Mouse (Mus musculus) forebrain, embryonic 15.5 days (tissue): ENCODE measurements around the gene Rapgef5. TPM values are rescaled to one million over a fixed set of nuclear protein-coding genes. Genes with fewer than 3 reads are reported as not detected.

Experiments used
- ATAC-seq: fragments of 200-750 bp; cut with Nextera tagmentation; replicated peaks from 2 replicates; pipeline ENCODE4 v1.8.0; 2017; ENCODE audit warnings: mild to moderate bottlenecking, moderate TSS enrichment, moderate library complexity
- H3K27ac ChIP-seq: fragments of 300-500 bp; sonication (generic); replicated peaks from 2 replicates; pipeline ENCODE4 v1.5.1; 2015; ENCODE audit warnings: mild to moderate bottlenecking, inconsistent platforms
- H3K27me3 ChIP-seq: fragments of 300-500 bp; sonication (generic); 2 replicates; pipeline ENCODE4 v1.6.1; 2015; ENCODE audit warnings: inconsistent platforms
- H3K36me3 ChIP-seq: fragments of 300-500 bp; sonication (generic); 2 replicates; pipeline ENCODE4 v1.6.1; 2015; ENCODE audit warnings: mild to moderate bottlenecking, inconsistent platforms
- H3K4me1 ChIP-seq: fragments of 300-500 bp; sonication (generic); 2 replicates; pipeline ENCODE4 v1.6.1; 2015; ENCODE audit warnings: inconsistent platforms
- H3K4me2 ChIP-seq: fragments of 300-500 bp; sonication (generic); replicated peaks from 2 replicates; pipeline ENCODE4 v1.6.1; 2015; ENCODE audit warnings: mild to moderate bottlenecking, inconsistent platforms
- H3K4me3 ChIP-seq: fragments of 300-500 bp; sonication (generic); 2 replicates; pipeline ENCODE4 v1.5.1; 2015; ENCODE audit warnings: mild to moderate bottlenecking, inconsistent platforms
- H3K9ac ChIP-seq: fragments of 300-500 bp; sonication (generic); replicated peaks from 2 replicates; pipeline ENCODE4 v1.6.1; 2015; ENCODE audit warnings: mild to moderate bottlenecking, inconsistent platforms
- H3K9me3 ChIP-seq: fragments of 300-500 bp; sonication (generic); 2 replicates; pipeline ENCODE4 v1.6.1; 2016; ENCODE audit warnings: inconsistent platforms
- WGBS: fragments of 180-500 bp; shearing (Covaris S2); methylation state at CpG from one replicate; pipeline ENCODE4 v1.1.7; 2015; ENCODE audit warnings: mixed read lengths; 5-methylcytosine and 5-hydroxymethylcytosine counted together
- polyA plus RNA-seq: library from polyadenylated mRNA; unstranded; fragments of >200 nt; fragmentation: Nextera tagmentation; extraction: Ambion mirVana; gene quantifications from 2 replicates; pipeline ENCODE4 v1.2.1, GENCODE M21; 2015

The Rapgef5 gene
- polyA plus RNA-seq, 1 experiment from 2014 or later = 31.0 TPM

- 95% methylated on average over 2 of the region's 2 CpGs for WGBS
- H3K9ac ChIP-seq = no peak overlapping the region
- no peak overlapping the region for H3K4me3 ChIP-seq
- H3K27me3 ChIP-seq = no peaks in the 10 kb centered on the region
- no peaks in the 10 kb centered on the region for H3K36me3 ChIP-seq
- no peak overlapping the region for H3K4me2 ChIP-seq
- no peak overlapping the region for H3K27ac ChIP-seq
- ATAC-seq = no peak
- H3K4me1 ChIP-seq = no peaks in the 10 kb centered on the region
- no peaks in the 10 kb centered on the region for H3K9me3 ChIP-seq
Observed at GRCm38 (mm10) chr12:117505163-117505562, 11.1 kb upstream of the Rapgef5 start.

- H3K4me3 ChIP-seq = no peak overlapping the region
- ATAC-seq = no peak
- H3K36me3 ChIP-seq = no peaks in the 10 kb centered on the region
- WGBS = 50% methylated on average over 1 of the region's 1 CpGs
- H3K9me3 ChIP-seq = no peaks in the 10 kb centered on the region
- H3K4me2 ChIP-seq = no peak overlapping the region
- H3K9ac ChIP-seq = no peak overlapping the region
- H3K27me3 ChIP-seq = no peaks in the 10 kb centered on the region
- no peak overlapping the region for H3K27ac ChIP-seq
- no peaks in the 10 kb centered on the region; the same call in 1 of the 2 replicates for H3K4me1 ChIP-seq
Observed at GRCm38 (mm10) chr12:117507772-117508171, 8.5 kb upstream of the Rapgef5 start.

- H3K27ac ChIP-seq = no peak overlapping the region
- no peak for ATAC-seq
- H3K4me2 ChIP-seq = no peak overlapping the region
- H3K9me3 ChIP-seq = no peaks in the 10 kb centered on the region
- no peak overlapping the region for H3K4me3 ChIP-seq
- no peaks in the 10 kb centered on the region for H3K36me3 ChIP-seq
- H3K27me3 ChIP-seq = no peaks in the 10 kb centered on the region
- H3K4me1 ChIP-seq = no peaks in the 10 kb centered on the region; the same call in 1 of the 2 replicates
- no peak overlapping the region for H3K9ac ChIP-seq
- WGBS = 63% methylated on average over 2 of the region's 2 CpGs
Observed at GRCm38 (mm10) chr12:117509919-117510318, 6.4 kb upstream of the Rapgef5 start.

- H3K4me2 ChIP-seq = no peak overlapping the region
- H3K9ac ChIP-seq = no peak overlapping the region
- no peaks in the 10 kb centered on the region for H3K36me3 ChIP-seq
- WGBS = 90% methylated on average over 3 of the region's 3 CpGs
- no peaks in the 10 kb centered on the region; the same call in 1 of the 2 replicates for H3K4me1 ChIP-seq
- H3K27me3 ChIP-seq = no peaks in the 10 kb centered on the region
- no peak overlapping the region for H3K27ac ChIP-seq
- no peak overlapping the region for H3K4me3 ChIP-seq
- no peak for ATAC-seq
- H3K9me3 ChIP-seq = no peaks in the 10 kb centered on the region
Observed at GRCm38 (mm10) chr12:117512468-117512867, 3.8 kb upstream of the Rapgef5 start.

- no peaks in the 10 kb centered on the region for H3K9me3 ChIP-seq
- no peak overlapping the region for H3K9ac ChIP-seq
- H3K4me3 ChIP-seq = no peak overlapping the region
- no peaks in the 10 kb centered on the region for H3K27me3 ChIP-seq
- H3K27ac ChIP-seq = no peak overlapping the region
- H3K36me3 ChIP-seq = no peaks in the 10 kb centered on the region
- H3K4me1 ChIP-seq = no peaks in the 10 kb centered on the region; the same call in 1 of the 2 replicates
- 63% methylated on average over 11 of the region's 11 CpGs for WGBS
- no peak overlapping the region for H3K4me2 ChIP-seq
- ATAC-seq = no peak
Observed at GRCm38 (mm10) chr12:117513150-117513932, 2.9 kb upstream of the Rapgef5 start.

GRCm38 (mm10) chr12:117517275-117517936 lies 1.1 kb downstream of the Rapgef5 start:
- no peak overlapping the region for H3K4me2 ChIP-seq
- H3K4me1 ChIP-seq = no peaks in the 10 kb centered on the region; the same call in 1 of the 2 replicates
- H3K27me3 ChIP-seq = no peaks in the 10 kb centered on the region
- no peak for ATAC-seq
- no peak overlapping the region for H3K27ac ChIP-seq
- WGBS = 71% methylated on average over 14 of the region's 14 CpGs
- H3K4me3 ChIP-seq = no peak overlapping the region
- H3K36me3 ChIP-seq = no peaks in the 10 kb centered on the region
- no peaks in the 10 kb centered on the region for H3K9me3 ChIP-seq
- H3K9ac ChIP-seq = no peak overlapping the region

GRCm38 (mm10) chr12:117524311-117525013 lies 8.2 kb downstream of the Rapgef5 start:
- no peak overlapping the region for H3K4me2 ChIP-seq
- WGBS = 82% methylated on average over 9 of the region's 9 CpGs
- no peak overlapping the region for H3K9ac ChIP-seq
- H3K27ac ChIP-seq = no peak overlapping the region
- no peak overlapping the region for H3K4me3 ChIP-seq
- H3K9me3 ChIP-seq = no peaks in the 10 kb centered on the region
- H3K36me3 ChIP-seq = no peaks in the 10 kb centered on the region
- no peaks in the 10 kb centered on the region for H3K4me1 ChIP-seq
- H3K27me3 ChIP-seq = no peaks in the 10 kb centered on the region
- ATAC-seq = no peak

GRCm38 (mm10) chr12:117527889-117528288 lies 11.6 kb downstream of the Rapgef5 start:
- Histone ChIP-seq H3K27me3 (peaks cover 5% of the 10 kb centered on the region; the same call in 1 of the 2 replicates), H3K9ac (no peak overlapping the region), H3K4me1 (no peaks in the 10 kb centered on the region), H3K4me2 (no peak overlapping the region), H3K4me3 (no peak overlapping the region), H3K27ac (no peak overlapping the region), H3K36me3 (no peaks in the 10 kb centered on the region), H3K9me3 (no peaks in the 10 kb centered on the region)
- WGBS = 79% methylated on average over 3 of the region's 3 CpGs
- ATAC-seq = no peak

- WGBS = 79% methylated on average over 4 of the region's 4 CpGs
- H3K4me1 ChIP-seq = peaks cover 3% of the 10 kb centered on the region; the same call in 1 of the 2 replicates
- no peak overlapping the region for H3K27ac ChIP-seq
- H3K4me3 ChIP-seq = no peak overlapping the region
- H3K9ac ChIP-seq = no peak overlapping the region
- H3K4me2 ChIP-seq = no peak overlapping the region
- H3K27me3 ChIP-seq = peaks cover 12% of the 10 kb centered on the region
- H3K36me3 ChIP-seq = no peaks in the 10 kb centered on the region
- no peaks in the 10 kb centered on the region for H3K9me3 ChIP-seq
- ATAC-seq = no peak
Observed at GRCm38 (mm10) chr12:117528509-117529145, 12.3 kb downstream of the Rapgef5 start.

- WGBS = 84% methylated on average over 4 of the region's 4 CpGs
- ATAC-seq = no peak
- peaks cover 31% of the 10 kb centered on the region for H3K27me3 ChIP-seq
Observed at GRCm38 (mm10) chr12:117531106-117531505, 14.8 kb downstream of the Rapgef5 start.

GRCm38 (mm10) chr12:117533176-117534086 lies 17.2 kb downstream of the Rapgef5 start:
- H3K4me3 ChIP-seq = peak overlapping the region; percentile 75
- no peaks in the 10 kb centered on the region for H3K9me3 ChIP-seq
- H3K36me3 ChIP-seq = no peaks in the 10 kb centered on the region
- peaks cover 31% of the 10 kb centered on the region for H3K27me3 ChIP-seq
- ATAC-seq = peak; percentile 82
- H3K4me2 ChIP-seq = peak overlapping the region; percentile 94
- peak overlapping the region; percentile 37; the same call in 1 of the 2 replicates for H3K27ac ChIP-seq
- 3% methylated on average over 50 of the region's 64 CpGs for WGBS
- H3K4me1 ChIP-seq = peaks cover 14% of the 10 kb centered on the region
- H3K9ac ChIP-seq = peak overlapping the region; percentile 66

More at GRCm38 (mm10) chr12:117531106-117531505, 14.8 kb downstream of the Rapgef5 start:
- Histone ChIP-seq H3K4me3 (no peak overlapping the region), H3K36me3 (no peaks in the 10 kb centered on the region), H3K4me1 (peaks cover 14% of the 10 kb centered on the region), H3K9me3 (no peaks in the 10 kb centered on the region), H3K27ac (no peak overlapping the region), H3K9ac (no peak overlapping the region), H3K4me2 (no peak overlapping the region)
